Mouse (Mus musculus): ENCODE data around the gene Mxi1.

DNA sequence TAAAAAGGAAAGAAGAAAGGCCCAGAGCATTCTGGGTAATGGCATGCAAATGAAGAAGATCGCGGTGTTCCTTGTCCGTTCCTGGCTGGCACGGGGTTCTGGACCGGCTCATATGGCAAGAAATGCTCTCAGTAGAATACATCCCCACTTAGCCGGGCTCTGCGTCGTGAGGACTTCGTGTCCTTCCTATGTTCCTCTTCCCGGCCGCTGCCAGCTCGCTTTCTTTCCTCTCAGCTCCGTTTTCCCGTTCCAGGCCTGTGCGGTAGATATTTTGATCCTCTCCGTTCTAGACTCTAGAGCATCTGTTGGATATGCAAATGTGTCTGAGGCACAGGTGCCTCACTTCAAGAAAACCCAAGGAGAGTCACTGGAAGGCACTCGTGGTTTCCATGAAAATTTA lies 104.9 kb downstream of the Mxi1 start:
- TF ChIP-seq CTCF (IDR thresholded peaks at IDR 0.05) (no peak), EP300 (IDR thresholded peaks at IDR 0.05) (no peak)

Measured in lung, postnatal 0 days (tissue).